Comparison of ENCODE assay signal across 8 mouse cellular contexts in the genomic region with DNA sequence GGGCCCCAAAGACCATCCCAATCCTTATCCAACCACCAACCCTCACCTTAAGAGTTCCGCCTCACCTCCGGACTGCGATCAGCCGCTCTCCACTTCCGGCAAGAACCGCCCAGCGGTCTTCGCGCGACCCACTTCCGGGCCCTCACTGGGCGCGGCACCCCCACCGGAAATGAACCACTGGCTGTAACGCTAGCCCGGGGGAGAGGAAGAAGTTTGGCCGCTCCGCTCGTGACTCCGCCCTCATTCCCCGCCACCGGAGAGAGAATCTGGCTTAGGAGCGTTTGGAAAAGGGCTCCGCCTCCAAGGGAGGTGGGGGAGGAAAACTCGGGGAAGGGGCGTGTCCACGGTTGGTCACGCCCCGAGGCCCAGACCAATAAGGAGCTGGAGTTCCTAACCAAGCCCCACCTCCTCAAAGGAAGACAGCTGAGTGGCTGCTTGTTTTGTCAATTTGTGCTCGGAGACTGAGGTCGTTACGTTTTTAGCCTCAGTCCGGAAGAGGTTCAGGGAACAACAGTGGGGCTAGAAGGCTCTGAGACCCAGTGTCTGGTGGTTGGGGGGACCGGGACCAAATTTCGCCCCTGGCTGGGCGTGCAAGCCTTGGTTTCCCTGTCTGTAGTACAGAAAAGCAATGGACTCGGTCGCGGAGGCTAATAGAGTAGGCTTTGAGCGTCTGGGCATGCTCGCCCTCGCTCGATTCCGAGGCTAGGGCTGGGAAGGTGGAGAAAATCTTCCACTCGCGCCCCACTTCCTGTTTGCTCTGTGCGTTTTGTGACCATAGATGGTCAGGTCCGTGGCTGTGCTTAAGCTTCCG. TPM values are rescaled to one million over a fixed set of nuclear protein-coding genes. Genes with fewer than 3 reads are reported as not detected.
DNase-seq lines count a peak whose midpoint lies in the region; ATAC-seq and TF ChIP-seq lines count a peak whose summit lies in the region.

A gene (minus strand): TSS at position 289 of the 811 bp plus-strand sequence.

- peak within 1 kb of the TSS; percentile 97 for H3K27ac ChIP-seq in cortical plate, adult 2 months (ENCODE audit: insufficient read depth, low read length)

- no peaks in the 10 kb centered on the region for H3K9me3 ChIP-seq in megakaryocyte, embryonic 14.5 days

- H3K36me3 ChIP-seq in megakaryocyte, embryonic 14.5 days (replicated peaks; ENCODE audit: low read length) = peaks cover 27% of the 10 kb centered on the region

- TF ChIP-seq CTCF in cortical plate, adult 2 months (IDR thresholded peaks at IDR 0.05; ENCODE audit: extremely low read depth, insufficient read depth, low read length) = no peak

- peaks cover 6% of the 10 kb centered on the region for H3K4me1 ChIP-seq in cortical plate, adult 2 months (ENCODE audit: control insufficient read depth, insufficient read depth, low read length)
- H3K4me1 ChIP-seq in megakaryocyte, embryonic 14.5 days = peaks cover 69% of the 10 kb centered on the region

- ATAC-seq in activated CD4-positive, CD25-positive, alpha-beta regulatory T cell, adult 4 months = peak; percentile 85

- peak; percentile 97 to 98 for DNase-seq in gastrocnemius, adult 8-10 months (ENCODE audit: low spot score in 2 of 2)
- DNase-seq in hindlimb bud, embryonic 11.5 days (ENCODE audit: extremely low spot score, low read depth, low spot score) = peak; percentile 98
- peak; percentile 88 to 99 for DNase-seq in left cerebral cortex, adult 8-10 months (ENCODE audit: low spot score in 2 of 2)
- peak; percentile 98 to 99 for DNase-seq in right cerebral cortex, postnatal 10 days (ENCODE audit: low spot score in 2 of 2)
- DNase-seq in urinary bladder, postnatal 25 days (ENCODE audit: low spot score) = peak; percentile 91

- no peaks in the 10 kb centered on the region for H3K27me3 ChIP-seq in megakaryocyte, embryonic 14.5 days (replicated peaks)

- peak within 1 kb of the TSS; percentile 43 for H3K4me3 ChIP-seq in cortical plate, adult 2 months (ENCODE audit: insufficient read depth, low read length)
- H3K4me3 ChIP-seq in megakaryocyte, embryonic 14.5 days (replicated peaks) = peak within 1 kb of the TSS; percentile 92

- peak; percentile 91 for TF ChIP-seq POLR2A in cortical plate, adult 2 months (IDR thresholded peaks at IDR 0.05; ENCODE audit: extremely low read depth, insufficient read depth, low read length)

RNA-seq across cellular contexts. Expression of the gene that starts here (rescaled TPM):
- polyA plus RNA-seq in activated CD4-positive, CD25-positive, alpha-beta regulatory T cell, adult 4 months (2017; shearing (Covaris generic)) = 100 to 1,000 TPM; 373 to 385 TPM
- polyA plus RNA-seq in cortical plate, adult 2 months (2012; rRNA removed) = 134 and 146 TPM in 2 replicates
- 10 to 100 TPM; 12.5 to 20.2 (median 18.9) TPM for total RNA-seq in gastrocnemius, adult 8-10 months (2022)
- total RNA-seq in left cerebral cortex, adult 8-10 months (2022) = 100 to 1,000 TPM; 300 to 310 (median 302) TPM
- polyA plus RNA-seq in megakaryocyte, embryonic 14.5 days (2012; ENCODE audit: insufficient read depth, low replicate concordance) = 88.2 and 145 TPM in 2 replicates

Comparison
In these comparisons a context has a peak if more than half of its experiments do, and no peak if none do; other contexts are left out.
1. Peak in every context shown above with its lines: DNase-seq, ATAC-seq, H3K4me3 ChIP-seq and H3K27ac ChIP-seq.
2. RNA of the gene that starts here (total RNA-seq): 300 to 310 TPM in left cerebral cortex, adult 8-10 months; 12.5 to 20.2 TPM in gastrocnemius, adult 8-10 months; every median in the first group is over 10 times any median in the second.